Mouse (Mus musculus) limb, embryonic 11.5 days (tissue): ENCODE measurements around the gene Ptcd3. TPM values are rescaled to one million over a fixed set of nuclear protein-coding genes. Genes with fewer than 3 reads are reported as not detected.
A peak's percentile ranks its signal among the peaks of the same experiment; 100 is the strongest.

ENCODE experiments used
- ATAC-seq: fragments of 200-750 bp; cut with Nextera tagmentation; 2 replicates; pipeline ENCODE4 v1.8.0; 2017; ENCODE audit warnings: low read depth; ENCODE audit not compliant: insufficient number of reproducible peaks, low FRiP score, low TSS enrichment
- DNase-seq: peaks from one replicate; pipeline ENCODE4 v3.0.0-alpha.2; 2015; ENCODE audit warnings: low spot score
- H3K27ac ChIP-seq: fragments of 300-500 bp; sonication (generic); replicated peaks from 2 replicates; pipeline ENCODE4 v1.5.1; 2014; ENCODE audit warnings: low read depth, mild to moderate bottlenecking, low read length
- H3K27me3 ChIP-seq: fragments of 300-500 bp; sonication (generic); 2 replicates; pipeline ENCODE4 v1.6.1; 2014; ENCODE audit warnings: mild to moderate bottlenecking, low read length, mixed read lengths; ENCODE audit not compliant: control insufficient read depth, insufficient read depth
- H3K36me3 ChIP-seq: fragments of 300-500 bp; sonication (generic); 2 replicates; pipeline ENCODE4 v1.6.1; 2014; ENCODE audit warnings: mild to moderate bottlenecking, low read length, moderate library complexity, mixed read lengths; ENCODE audit not compliant: control insufficient read depth, insufficient read depth
- H3K4me1 ChIP-seq: fragments of 300-500 bp; sonication (generic); 2 replicates; pipeline ENCODE4 v1.6.1; 2014; ENCODE audit warnings: low read length, mixed read lengths; ENCODE audit not compliant: control insufficient read depth, insufficient read depth
- H3K4me2 ChIP-seq: fragments of 300-500 bp; sonication (generic); 2 replicates; pipeline ENCODE4 v1.6.1; 2014; ENCODE audit warnings: low read depth, mild to moderate bottlenecking, moderate library complexity; ENCODE audit not compliant: severe bottlenecking
- H3K4me3 ChIP-seq: fragments of 300-500 bp; sonication (generic); 2 replicates; pipeline ENCODE4 v1.5.1; 2014; ENCODE audit warnings: low read depth, low read length
- H3K9ac ChIP-seq: fragments of 300-500 bp; sonication (generic); 2 replicates; pipeline ENCODE4 v1.6.1; 2014; ENCODE audit warnings: mild to moderate bottlenecking, low read length
- H3K9me3 ChIP-seq: fragments of 300-500 bp; sonication (generic); 2 replicates; pipeline ENCODE4 v1.6.1; 2016; ENCODE audit warnings: low read length; ENCODE audit not compliant: control insufficient read depth
- WGBS: fragments of 180-500 bp; shearing (Covaris S2); extraction: QIAGEN DNeasy Blood & Tissue Kit; methylation state at CpG from one replicate; pipeline ENCODE4 v1.1.7; 2014; 5-methylcytosine and 5-hydroxymethylcytosine counted together
- polyA plus RNA-seq: library from polyadenylated mRNA; unstranded; fragments of >200 nt; fragmentation: Nextera tagmentation; extraction: Ambion mirVana; gene quantifications from 2 replicates; pipeline ENCODE4 v1.2.1, GENCODE M21; 2014

Gene Ptcd3
- polyA plus RNA-seq, 1 experiment from 2014 or later, result 138 TPM

DNA sequence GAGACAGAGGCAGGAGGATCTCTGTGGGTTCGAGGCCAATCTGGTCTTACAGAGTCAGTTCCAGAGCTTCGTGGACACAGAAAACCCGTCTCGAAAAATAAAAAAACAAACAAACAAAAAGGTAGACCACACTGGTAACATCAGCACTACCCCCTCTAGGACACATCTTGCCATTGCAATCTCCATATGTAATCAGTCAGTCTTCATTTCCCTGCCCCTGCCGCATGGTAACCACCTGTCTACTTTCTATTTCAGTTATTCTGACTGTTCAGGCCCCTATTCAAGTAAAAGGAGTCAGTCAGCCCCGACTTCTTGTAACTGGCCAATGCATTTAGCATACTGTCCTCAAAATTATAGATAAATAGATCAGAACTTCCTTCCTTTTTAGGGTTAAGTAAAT, 1.3 kb upstream of the Ptcd3 start:
- 77% methylated on average over 6 of the region's 6 CpGs for WGBS

DNA sequence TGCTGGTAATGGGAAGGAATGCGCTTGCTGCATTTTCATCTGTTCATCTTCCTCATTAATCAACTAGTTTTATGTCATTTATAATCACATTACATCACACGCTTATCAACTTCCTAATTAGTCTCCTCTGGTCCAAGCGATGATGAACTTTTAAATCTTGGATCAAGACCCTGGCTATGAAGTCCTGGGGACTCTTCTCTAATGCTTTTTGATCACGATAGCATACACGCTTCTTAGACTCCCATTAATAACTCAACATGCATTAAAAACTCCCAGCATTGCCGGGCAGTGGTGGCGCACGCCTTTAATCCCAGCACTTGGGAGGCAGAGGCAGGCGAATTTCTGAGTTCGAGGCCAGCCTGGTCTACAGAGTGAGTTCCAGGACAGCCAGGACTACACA, 834 bp upstream of the Ptcd3 start:
- 29% methylated on average over 10 of the region's 10 CpGs for WGBS
- Histone ChIP-seq H3K9ac (no peak overlapping the region; the same call in 1 of the 2 replicates), H3K4me2 (peak overlapping the region; percentile 53), H3K36me3 (peaks cover 6% of the 10 kb centered on the region; the same call in 1 of the 2 replicates), H3K4me3 (peak overlapping the region; percentile 72), H3K4me1 (no peaks in the 10 kb centered on the region), H3K9me3 (no peaks in the 10 kb centered on the region), H3K27me3 (no peaks in the 10 kb centered on the region), H3K27ac (no peak overlapping the region)
- DNase-seq (no peak), ATAC-seq (no peak)

More for the DNA sequence above, 1.3 kb upstream of the Ptcd3 start:
- DNase-seq, result no peak
- Histone ChIP-seq H3K4me3 (peak overlapping the region; percentile 72), H3K9me3 (no peaks in the 10 kb centered on the region), H3K27ac (no peak overlapping the region), H3K36me3 (peaks cover 7% of the 10 kb centered on the region; the same call in 1 of the 2 replicates), H3K9ac (no peak overlapping the region), H3K4me2 (peak overlapping the region; percentile 53), H3K4me1 (no peaks in the 10 kb centered on the region), H3K27me3 (no peaks in the 10 kb centered on the region)
- no peak for ATAC-seq

DNA sequence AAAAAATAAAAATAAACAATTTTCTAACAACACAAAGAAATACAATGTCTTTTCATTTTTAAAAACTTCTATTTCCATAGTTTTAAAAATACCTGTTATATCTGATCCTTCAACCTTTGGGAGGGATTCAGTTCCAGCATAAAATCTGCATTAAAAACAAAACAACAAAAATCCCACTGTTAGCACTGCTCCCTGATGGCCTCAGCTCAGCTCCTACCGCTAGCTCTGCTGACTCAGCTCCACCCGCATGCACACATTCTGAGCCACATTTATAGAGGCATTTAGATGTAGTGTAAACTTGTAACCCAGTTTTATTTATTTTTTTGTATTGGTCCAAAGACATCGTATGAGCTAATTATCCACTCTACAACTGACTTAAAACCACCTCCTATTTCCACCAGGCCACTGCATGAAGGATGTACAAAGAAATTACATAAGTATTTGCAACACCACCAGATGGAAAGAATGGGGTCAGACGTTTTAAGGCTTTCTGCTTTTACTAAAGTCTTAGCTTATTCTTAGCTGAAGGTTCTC, 781 bp downstream of the Ptcd3 start:
- Histone ChIP-seq H3K9ac (peak overlapping the region; percentile 69), H3K27ac (no peak overlapping the region), H3K9me3 (no peaks in the 10 kb centered on the region), H3K27me3 (no peaks in the 10 kb centered on the region), H3K4me3 (peak overlapping the region; percentile 72), H3K36me3 (peaks cover 8% of the 10 kb centered on the region; the same call in 1 of the 2 replicates), H3K4me1 (no peaks in the 10 kb centered on the region), H3K4me2 (peak overlapping the region; percentile 53)
- 7% methylated on average over 4 of the region's 4 CpGs for WGBS
- ATAC-seq (no peak), DNase-seq (no peak)

DNA sequence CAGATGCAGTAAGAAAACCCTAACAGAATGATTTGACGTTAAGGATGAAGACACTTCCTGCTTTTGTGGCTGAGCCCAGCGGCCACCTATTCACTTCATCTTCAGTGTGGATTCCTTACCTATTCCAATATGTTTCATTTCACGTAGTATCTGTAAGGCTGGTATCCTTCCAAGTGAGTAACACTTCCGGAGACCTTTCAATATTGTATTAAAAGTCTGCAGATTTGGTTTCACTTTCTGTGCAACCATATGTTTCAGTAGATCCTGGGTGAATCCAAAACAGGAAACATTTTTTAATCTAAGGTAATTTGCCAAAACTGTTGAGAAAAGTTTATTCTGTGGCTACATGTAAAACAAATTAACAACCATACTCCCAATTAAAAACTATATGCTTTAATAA, 15.3 kb downstream of the Ptcd3 start:
- H3K4me1 ChIP-seq, result no peaks in the 10 kb centered on the region
- H3K9me3 ChIP-seq, result no peaks in the 10 kb centered on the region
- DNase-seq (no peak), ATAC-seq (no peak)
- WGBS, result 93% methylated on average over 4 of the region's 4 CpGs
- no peak overlapping the region for H3K4me3 ChIP-seq
- H3K9ac ChIP-seq, result no peak overlapping the region
- no peak overlapping the region for H3K27ac ChIP-seq
- peaks cover 18% of the 10 kb centered on the region for H3K36me3 ChIP-seq
- no peaks in the 10 kb centered on the region for H3K27me3 ChIP-seq
- H3K4me2 ChIP-seq, result no peak overlapping the region

DNA sequence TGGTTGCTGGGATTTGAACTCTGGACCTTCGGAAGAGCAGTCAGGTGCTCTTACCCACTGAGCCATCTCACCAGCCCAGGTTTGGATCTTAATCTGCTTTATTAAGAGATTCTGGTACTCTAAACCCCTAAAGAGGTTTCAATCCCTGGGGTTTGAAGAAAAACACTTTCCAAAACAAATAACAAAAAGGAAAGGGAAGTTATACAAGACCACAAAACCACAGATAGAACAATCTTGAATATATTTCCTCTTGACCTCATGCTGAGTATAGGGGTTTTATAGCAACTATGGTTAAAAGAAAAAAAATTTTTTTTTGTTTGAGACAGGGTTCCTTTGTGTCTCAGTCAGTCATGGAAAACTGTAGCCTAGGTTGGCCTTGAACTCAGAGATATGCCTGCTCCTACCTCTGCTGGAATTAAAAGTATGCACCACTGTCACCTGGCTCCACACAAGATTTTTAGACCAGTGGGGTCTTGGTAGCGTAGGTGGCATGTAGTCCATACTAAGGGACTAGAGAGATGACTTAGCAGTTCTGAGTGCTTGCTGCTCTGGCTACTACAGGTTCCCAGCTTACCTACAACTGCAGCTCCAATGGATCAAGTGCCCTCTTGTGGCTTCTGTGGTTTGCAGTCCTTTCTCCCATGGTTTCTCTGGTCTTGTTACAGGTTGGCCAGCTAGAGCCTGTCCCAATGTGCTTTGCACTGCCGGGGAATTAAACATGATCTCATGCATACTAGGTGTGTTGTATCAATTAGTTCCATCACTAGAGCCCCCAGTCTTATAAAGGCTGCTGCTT, 30.4 kb downstream of the Ptcd3 start:
- no peaks in the 10 kb centered on the region for H3K4me1 ChIP-seq
- H3K4me2 ChIP-seq, result no peak overlapping the region
- H3K36me3 ChIP-seq, result peaks cover 35% of the 10 kb centered on the region
- WGBS, result 90% methylated on average over 3 of the region's 3 CpGs
- H3K9ac ChIP-seq, result no peak overlapping the region
- DNase-seq, result no peak
- no peak for ATAC-seq
- H3K27me3 ChIP-seq, result no peaks in the 10 kb centered on the region
- H3K9me3 ChIP-seq, result no peaks in the 10 kb centered on the region
- no peak overlapping the region for H3K27ac ChIP-seq
- no peak overlapping the region for H3K4me3 ChIP-seq

DNA sequence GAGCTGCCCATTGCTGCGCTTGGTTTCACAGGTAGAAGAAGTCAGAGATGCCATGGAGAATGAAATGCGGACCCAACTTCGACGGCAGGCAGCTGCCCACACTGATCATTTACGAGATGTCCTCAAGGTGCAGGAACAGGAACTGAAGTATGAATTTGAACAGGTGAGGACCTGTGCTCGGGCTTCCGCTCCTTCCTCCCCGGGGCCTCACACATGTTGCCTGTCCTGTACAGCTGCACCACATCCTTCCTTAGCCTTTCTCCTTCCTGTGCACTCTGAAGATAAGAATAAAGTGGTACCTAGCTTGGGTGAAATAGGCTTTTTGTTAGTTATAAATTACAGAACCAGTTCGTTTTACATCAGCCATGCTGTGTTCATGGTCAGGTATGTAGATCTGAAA, 37.2 kb downstream of the Ptcd3 start:
- no peak for DNase-seq
- WGBS, result 95% methylated on average over 9 of the region's 9 CpGs

DNA sequence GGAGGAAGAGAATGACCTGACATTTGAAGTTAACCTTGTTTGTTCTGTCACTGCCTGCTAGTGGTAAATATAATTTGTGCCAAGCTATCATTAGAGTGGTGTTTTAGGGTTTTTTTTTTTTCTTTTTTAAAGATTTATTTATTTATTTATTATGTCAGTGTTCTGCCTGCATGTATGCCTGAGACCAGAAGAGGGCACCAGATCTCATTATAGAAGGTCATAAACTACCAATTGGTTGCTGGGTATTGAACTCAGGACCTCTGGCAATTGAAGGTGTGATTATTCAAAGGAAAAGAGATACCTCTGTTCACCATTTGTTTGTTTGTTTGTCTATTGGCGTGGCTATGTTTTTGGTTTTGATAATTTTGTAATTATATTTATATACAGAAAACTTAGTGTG, 39.7 kb downstream of the Ptcd3 start:
- H3K9me3 ChIP-seq, result no peaks in the 10 kb centered on the region
- H3K36me3 ChIP-seq, result peaks cover 30% of the 10 kb centered on the region
- no peak overlapping the region for H3K9ac ChIP-seq
- no peaks in the 10 kb centered on the region for H3K4me1 ChIP-seq
- H3K4me2 ChIP-seq, result no peak overlapping the region
- no peak overlapping the region for H3K4me3 ChIP-seq
- no peaks in the 10 kb centered on the region for H3K27me3 ChIP-seq
- no peak for DNase-seq
- no peak overlapping the region for H3K27ac ChIP-seq
- no peak for ATAC-seq
- WGBS, result 82% methylated on average over 1 of the region's 1 CpGs

More for the DNA sequence above, 37.2 kb downstream of the Ptcd3 start:
- no peak overlapping the region for H3K27ac ChIP-seq
- no peaks in the 10 kb centered on the region for H3K9me3 ChIP-seq
- peaks cover 25% of the 10 kb centered on the region for H3K36me3 ChIP-seq
- no peak overlapping the region for H3K9ac ChIP-seq
- no peak overlapping the region for H3K4me2 ChIP-seq
- ATAC-seq, result no peak
- H3K27me3 ChIP-seq, result no peaks in the 10 kb centered on the region
- H3K4me3 ChIP-seq, result no peak overlapping the region
- H3K4me1 ChIP-seq, result no peaks in the 10 kb centered on the region

DNA sequence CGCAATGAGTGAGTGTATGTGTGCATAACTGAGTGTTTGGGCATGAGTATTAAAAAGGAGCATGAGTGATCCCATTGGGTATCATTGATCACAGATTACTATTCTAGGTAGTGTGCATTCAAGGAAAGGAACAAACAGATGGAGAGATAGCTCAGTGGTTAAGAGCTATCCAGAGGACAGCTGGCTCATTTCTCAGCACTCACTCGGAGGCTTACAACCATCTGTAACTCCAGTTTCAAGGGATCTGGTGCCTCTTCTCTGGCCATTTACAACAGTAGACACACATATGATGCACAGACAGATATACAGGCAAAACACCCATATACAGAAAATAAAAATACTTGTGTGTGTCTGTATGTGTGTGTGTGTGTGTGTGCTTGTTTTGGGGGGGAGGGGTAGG, 40.8 kb downstream of the Ptcd3 start:
- no peak overlapping the region for H3K27ac ChIP-seq
- no peaks in the 10 kb centered on the region for H3K9me3 ChIP-seq
- no peaks in the 10 kb centered on the region for H3K4me1 ChIP-seq
- DNase-seq (no peak), ATAC-seq (no peak)
- peaks cover 26% of the 10 kb centered on the region for H3K36me3 ChIP-seq
- WGBS, result 97% methylated on average over 2 of the region's 2 CpGs
- H3K27me3 ChIP-seq, result no peaks in the 10 kb centered on the region
- H3K4me3 ChIP-seq, result no peak overlapping the region
- no peak overlapping the region for H3K9ac ChIP-seq
- H3K4me2 ChIP-seq, result no peak overlapping the region
